ENCODE assay signal across 15 mouse cellular contexts in genomic region chr3:105307676-105308075, GRCm38 (mm10).
DNase-seq lines count a peak whose midpoint lies in the region; ATAC-seq lines count a peak whose summit lies in the region.
"Had no signal": no experiment of that assay in that cellular context is flagged by ENCODE, and none has a peak within 500 bp of the region (broad histone marks: within the 10 kb centered on the region; RNA-seq: fewer than 3 reads in every experiment).

No protein-coding gene starts in this region.

- H3K36me3 ChIP-seq in heart, embryonic 12.5 days, result no peaks in the 10 kb centered on the region
- no peaks in the 10 kb centered on the region for H3K36me3 ChIP-seq in midbrain, embryonic 14.5 days (ENCODE audit: control insufficient read depth, insufficient read depth, low read length)
- no peaks in the 10 kb centered on the region for H3K36me3 ChIP-seq in midbrain, embryonic 13.5 days
- no peaks in the 10 kb centered on the region for H3K36me3 ChIP-seq in embryonic facial prominence, embryonic 11.5 days (replicated peaks; ENCODE audit: control insufficient read depth, insufficient read depth, low read depth, low read length)
- H3K36me3 ChIP-seq: hindbrain, embryonic 15.5 days; liver, embryonic 15.5 days; neural tube, embryonic 12.5 days had no signal

- ATAC-seq in heart, embryonic 12.5 days (ENCODE audit: insufficient number of reproducible peaks, low FRiP score), result no peak
- ATAC-seq in midbrain, embryonic 14.5 days (ENCODE audit: low FRiP score, low TSS enrichment), result no peak
- ATAC-seq in midbrain, embryonic 13.5 days, result no peak
- ATAC-seq in embryonic facial prominence, embryonic 11.5 days (replicated peaks; ENCODE audit: insufficient number of reproducible peaks, low FRiP score, low TSS enrichment, low read depth), result no peak
- ATAC-seq in CD4-positive, CD25-positive, alpha-beta regulatory T cell, adult 4 months, result no peak

- H3K9ac ChIP-seq in heart, embryonic 12.5 days, result no peak overlapping the region
- H3K9ac ChIP-seq in midbrain, embryonic 14.5 days (replicated peaks; ENCODE audit: low read length), result no peak overlapping the region
- no peak overlapping the region for H3K9ac ChIP-seq in midbrain, embryonic 13.5 days (replicated peaks)
- H3K9ac ChIP-seq in embryonic facial prominence, embryonic 11.5 days (replicated peaks; ENCODE audit: low read length), result no peak overlapping the region
- H3K9ac ChIP-seq: hindbrain, embryonic 15.5 days; liver, embryonic 15.5 days; neural tube, embryonic 12.5 days had no signal

- no peak overlapping the region for H3K4me3 ChIP-seq in heart, embryonic 12.5 days
- no peak overlapping the region for H3K4me3 ChIP-seq in midbrain, embryonic 14.5 days (replicated peaks; ENCODE audit: low read depth, low read length)
- H3K4me3 ChIP-seq in midbrain, embryonic 13.5 days (replicated peaks), result no peak overlapping the region
- H3K4me3 ChIP-seq in embryonic facial prominence, embryonic 11.5 days (ENCODE audit: low read depth, low read length), result no peak overlapping the region
- H3K4me3 ChIP-seq: erythroblast, embryonic 14.5 days; hindbrain, embryonic 15.5 days; liver, embryonic 15.5 days; megakaryocyte, embryonic 14.5 days; neural tube, embryonic 12.5 days had no signal

- no peaks in the 10 kb centered on the region for H3K9me3 ChIP-seq in heart, embryonic 12.5 days (replicated peaks)
- no peaks in the 10 kb centered on the region for H3K9me3 ChIP-seq in midbrain, embryonic 14.5 days (ENCODE audit: control insufficient read depth, low read length)
- no peaks in the 10 kb centered on the region for H3K9me3 ChIP-seq in midbrain, embryonic 13.5 days
- H3K9me3 ChIP-seq in embryonic facial prominence, embryonic 11.5 days (replicated peaks; ENCODE audit: control insufficient read depth, low read length), result no peaks in the 10 kb centered on the region
- H3K9me3 ChIP-seq: hindbrain, embryonic 15.5 days; liver, embryonic 15.5 days; megakaryocyte, embryonic 14.5 days; neural tube, embryonic 12.5 days had no signal

- intact Hi-C loops in heart, postnatal 10 days (cut with DNase I), result no loop called here

- peak; percentile 2 to 15 for DNase-seq in heart, postnatal 10 days
- peak; percentile 17 for DNase-seq in midbrain, embryonic 14.5 days
- DNase-seq in embryonic facial prominence, embryonic 11.5 days (ENCODE audit: low spot score), result peak; percentile 76
- no peak for DNase-seq in spleen, adult 12 weeks (ENCODE audit: low spot score)
- DNase-seq in ovary, adult 18-20 months (ENCODE audit: low spot score), result no peak
- DNase-seq: cerebellum, adult 9-10 months had no signal

- no peak overlapping the region for H3K4me2 ChIP-seq in heart, embryonic 12.5 days
- no peak overlapping the region for H3K4me2 ChIP-seq in midbrain, embryonic 14.5 days (ENCODE audit: low read length)
- H3K4me2 ChIP-seq in midbrain, embryonic 13.5 days (replicated peaks), result no peak overlapping the region
- H3K4me2 ChIP-seq in embryonic facial prominence, embryonic 11.5 days (ENCODE audit: low read depth, low read length), result no peak overlapping the region
- H3K4me2 ChIP-seq: heart, embryonic 11.5 days; hindbrain, embryonic 15.5 days; liver, embryonic 15.5 days; neural tube, embryonic 12.5 days had no signal

- no peaks in the 10 kb centered on the region for H3K27me3 ChIP-seq in heart, embryonic 12.5 days (replicated peaks)
- H3K27me3 ChIP-seq in midbrain, embryonic 14.5 days (ENCODE audit: control insufficient read depth, insufficient read depth, low read length), result no peaks in the 10 kb centered on the region
- no peaks in the 10 kb centered on the region for H3K27me3 ChIP-seq in midbrain, embryonic 13.5 days
- no peaks in the 10 kb centered on the region for H3K27me3 ChIP-seq in embryonic facial prominence, embryonic 11.5 days (ENCODE audit: control insufficient read depth, insufficient read depth, low read length)
- H3K27me3 ChIP-seq: hindbrain, embryonic 15.5 days; liver, embryonic 15.5 days; megakaryocyte, embryonic 14.5 days; neural tube, embryonic 12.5 days had no signal

- H3K4me1 ChIP-seq in heart, embryonic 12.5 days (replicated peaks), result no peaks in the 10 kb centered on the region
- H3K4me1 ChIP-seq in midbrain, embryonic 14.5 days (ENCODE audit: control insufficient read depth, insufficient read depth, low read length), result no peaks in the 10 kb centered on the region
- no peaks in the 10 kb centered on the region; the same call in 1 of the 2 replicates for H3K4me1 ChIP-seq in midbrain, embryonic 13.5 days (replicated peaks)
- no peaks in the 10 kb centered on the region for H3K4me1 ChIP-seq in embryonic facial prominence, embryonic 11.5 days (ENCODE audit: control insufficient read depth, insufficient read depth, low read length)
- H3K4me1 ChIP-seq: hindbrain, embryonic 15.5 days; liver, embryonic 15.5 days; megakaryocyte, embryonic 14.5 days; neural tube, embryonic 12.5 days had no signal

- no peak overlapping the region for H3K27ac ChIP-seq in heart, embryonic 12.5 days (ENCODE audit: poor library complexity, severe bottlenecking)
- H3K27ac ChIP-seq in midbrain, embryonic 14.5 days (replicated peaks; ENCODE audit: low read depth, low read length), result no peak overlapping the region
- no peak overlapping the region for H3K27ac ChIP-seq in midbrain, embryonic 13.5 days
- H3K27ac ChIP-seq in embryonic facial prominence, embryonic 11.5 days (replicated peaks; ENCODE audit: low read depth, low read length), result no peak overlapping the region
- H3K27ac ChIP-seq: hindbrain, embryonic 15.5 days; liver, embryonic 15.5 days; neural tube, embryonic 12.5 days had no signal

- 47% methylated on average over 2 of the region's 2 CpGs for WGBS in heart, embryonic 12.5 days
- WGBS in midbrain, embryonic 14.5 days, result 61% methylated on average over 2 of the region's 2 CpGs
- WGBS in midbrain, embryonic 13.5 days, result 62% methylated on average over 2 of the region's 2 CpGs
- WGBS in embryonic facial prominence, embryonic 11.5 days, result 54% methylated on average over 2 of the region's 2 CpGs

Comparison
In these comparisons a context has a peak if more than half of its experiments do, and no peak if none do; other contexts are left out.
1. DNase-seq: peak in heart, postnatal 10 days (2 of 2), midbrain, embryonic 14.5 days (single experiment) and embryonic facial prominence, embryonic 11.5 days (single experiment); none in spleen, adult 12 weeks (single experiment) and ovary, adult 18-20 months (single experiment).